Mouse (Mus musculus) G1E (cell line): ENCODE results near the gene Esp6.

ENCODE experiments used
- CTCF ChIP-seq: IDR thresholded peaks from 2 replicates; pipeline ENCODE4 v1.5.1; 2012; ENCODE audit warnings: low read depth, low read length, inconsistent platforms, mixed read lengths
- GATA1 ChIP-seq: IDR thresholded peaks from 2 replicates; pipeline ENCODE4 v1.6.1; 2012; ENCODE audit warnings: borderline replicate concordance, low read length, inconsistent platforms, mixed read lengths
- TAL1 ChIP-seq: conservative IDR thresholded peaks from 2 replicates; pipeline ENCODE4 v1.6.1; 2012; ENCODE audit warnings: low read depth, low read length, inconsistent platforms, mixed read lengths

DNA sequence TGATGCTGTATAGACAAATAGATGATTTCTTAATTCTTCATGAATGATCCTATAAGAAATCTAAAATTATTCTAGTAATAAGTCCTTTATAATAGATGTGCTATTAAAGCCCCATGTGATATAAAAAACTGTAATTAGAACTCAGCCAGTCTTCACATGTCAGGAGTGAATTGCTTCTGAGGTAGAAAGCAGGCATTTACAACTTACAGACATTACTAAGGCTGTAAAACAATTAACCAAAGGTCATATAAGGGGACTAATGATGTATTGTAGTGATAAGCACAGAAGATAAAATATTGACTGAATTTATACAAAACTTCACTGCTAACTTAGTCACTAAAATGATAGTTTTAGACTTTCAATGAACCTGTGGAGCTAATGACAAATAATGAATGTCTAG lies 30.0 kb downstream of the Esp6 start:
- TF ChIP-seq CTCF (no peak), GATA1 (no peak), TAL1 (no peak)
